Mouse (Mus musculus): ENCODE results near the gene Lst1. TPM values are rescaled to one million over a fixed set of nuclear protein-coding genes. Genes with fewer than 3 reads are reported as not detected.

Gene Lst1
- total RNA-seq, 1 experiment from 2014 or later: 44.3 TPM

DNA sequence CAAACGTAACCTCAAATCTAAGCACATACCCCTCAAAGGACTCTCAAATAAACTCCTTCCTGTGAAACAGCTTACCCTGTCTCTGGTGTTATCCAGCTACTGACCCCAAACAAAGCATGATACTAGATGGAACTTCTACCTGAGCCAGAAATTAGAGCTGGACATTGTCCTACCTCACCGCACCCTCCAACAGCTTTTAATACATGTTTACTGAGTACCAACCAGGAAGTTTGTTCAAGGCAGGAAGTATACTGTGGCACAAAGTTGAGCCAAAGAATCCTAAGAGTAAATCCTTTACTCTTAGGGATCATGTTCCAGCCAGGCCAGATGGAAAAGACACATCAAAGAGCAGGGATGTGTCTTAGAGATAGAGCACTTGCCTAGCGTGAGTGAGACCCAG, 22.4 kb upstream of the Lst1 start:
- ATAC-seq (replicated peaks; ENCODE audit: low read depth, poor library complexity, severe bottlenecking): no peak

DNA sequence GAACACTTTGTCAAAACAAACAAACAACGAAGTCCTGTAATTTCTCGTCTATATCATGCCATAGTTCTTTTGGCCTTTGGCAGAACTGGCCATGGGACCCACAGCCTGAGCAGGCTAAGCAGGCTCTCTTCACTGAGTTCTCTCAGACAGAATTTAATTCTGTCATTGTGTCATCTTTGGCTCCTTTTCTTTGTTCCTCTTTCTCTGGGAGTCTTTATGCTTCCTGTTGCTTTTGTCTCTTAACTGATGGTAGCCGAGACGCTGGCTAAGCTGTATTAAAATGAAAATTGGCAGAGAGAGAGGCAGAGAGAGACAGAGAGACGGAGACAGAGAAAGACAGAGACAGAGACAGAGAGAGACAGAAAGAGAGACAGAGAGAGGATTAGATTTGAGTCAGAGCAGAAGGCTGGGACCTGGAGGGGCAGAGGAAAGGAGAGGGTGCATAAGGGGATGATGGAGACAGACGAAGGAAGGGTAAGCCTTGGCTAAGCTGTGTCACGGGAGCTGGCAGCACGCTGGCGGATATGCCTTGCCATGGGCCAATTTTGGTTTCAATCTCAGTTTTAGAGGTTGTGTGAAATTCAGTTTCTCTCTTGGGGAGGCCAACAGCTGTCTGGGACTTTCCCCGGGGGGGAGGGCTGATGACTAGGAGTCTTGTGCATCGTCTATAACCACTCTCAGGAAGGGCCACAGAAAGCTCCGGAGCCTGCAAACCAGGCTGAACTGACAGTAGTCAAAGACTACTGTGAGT, 21.7 kb upstream of the Lst1 start:
- ATAC-seq (replicated peaks; ENCODE audit: low read depth, poor library complexity, severe bottlenecking): peak; percentile 72

DNA sequence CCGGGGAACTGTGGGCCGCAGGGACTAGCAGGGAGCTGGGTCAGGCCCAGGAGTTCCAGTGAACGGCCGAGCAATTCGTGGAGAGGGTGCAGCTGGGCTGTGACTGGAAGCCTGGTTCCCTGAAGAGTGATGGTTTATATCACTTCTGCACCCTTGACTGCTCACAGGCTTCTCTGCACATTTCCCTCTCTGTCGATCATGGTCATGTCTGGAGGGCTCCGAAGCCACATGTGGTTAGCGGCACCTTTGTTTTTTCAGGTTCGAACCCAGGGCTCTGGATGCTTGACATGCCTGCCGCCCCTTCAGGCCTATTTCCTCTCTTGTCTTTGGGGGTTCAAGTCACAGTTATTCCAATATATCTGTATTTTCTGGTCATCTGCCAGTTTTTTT, 17.1 kb upstream of the Lst1 start:
- no peak for ATAC-seq (replicated peaks; ENCODE audit: low read depth, poor library complexity, severe bottlenecking)

DNA sequence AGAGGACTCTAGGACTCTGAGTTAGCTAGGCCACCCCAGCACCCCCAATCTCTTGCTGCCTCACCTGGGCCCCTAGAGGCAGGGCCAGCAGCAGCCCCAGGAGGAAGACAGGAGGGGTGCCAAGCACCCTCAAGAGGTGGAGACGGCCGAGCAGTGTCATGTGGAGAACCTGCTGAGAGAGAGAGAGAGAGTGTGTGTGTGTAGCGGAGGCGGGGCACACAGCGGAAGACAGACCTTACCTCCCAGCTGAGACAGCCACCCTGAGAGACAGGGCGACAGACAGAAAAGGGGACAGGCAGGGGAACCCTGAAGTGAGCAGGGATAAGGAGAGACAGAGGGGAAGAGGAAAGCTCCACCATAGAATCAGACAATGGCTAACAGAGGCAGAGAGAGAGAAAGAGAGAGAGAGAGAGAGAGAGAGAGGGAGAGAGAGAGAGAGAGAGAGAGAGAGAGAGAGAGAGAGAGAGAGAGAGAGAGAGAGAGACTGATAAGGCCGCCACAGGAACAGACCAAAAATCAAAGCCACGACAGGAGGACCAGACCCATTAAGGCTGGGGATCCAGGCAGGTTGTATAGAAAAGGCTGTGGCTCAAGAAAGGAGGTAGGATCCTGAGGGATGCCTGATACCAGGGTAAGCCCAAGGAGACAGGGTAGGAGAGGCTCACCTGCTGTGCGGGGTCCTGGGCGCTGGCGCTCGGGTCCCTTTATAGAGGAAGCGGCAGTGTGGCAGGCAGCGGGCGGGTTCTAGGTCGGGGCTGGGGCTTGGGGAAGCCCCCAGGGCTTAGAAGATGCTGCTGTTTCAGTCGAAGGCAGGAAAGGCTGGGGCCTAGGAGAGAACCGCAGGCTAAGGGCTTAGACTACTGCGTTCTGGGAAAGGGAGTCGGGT, 16.5 kb upstream of the Lst1 start, which contains the start of gene Lta:
Gene Lta (minus strand): TSS at position 858 of the 886 bp plus-strand sequence.
- ATAC-seq (replicated peaks; ENCODE audit: low read depth, poor library complexity, severe bottlenecking): no peak

DNA sequence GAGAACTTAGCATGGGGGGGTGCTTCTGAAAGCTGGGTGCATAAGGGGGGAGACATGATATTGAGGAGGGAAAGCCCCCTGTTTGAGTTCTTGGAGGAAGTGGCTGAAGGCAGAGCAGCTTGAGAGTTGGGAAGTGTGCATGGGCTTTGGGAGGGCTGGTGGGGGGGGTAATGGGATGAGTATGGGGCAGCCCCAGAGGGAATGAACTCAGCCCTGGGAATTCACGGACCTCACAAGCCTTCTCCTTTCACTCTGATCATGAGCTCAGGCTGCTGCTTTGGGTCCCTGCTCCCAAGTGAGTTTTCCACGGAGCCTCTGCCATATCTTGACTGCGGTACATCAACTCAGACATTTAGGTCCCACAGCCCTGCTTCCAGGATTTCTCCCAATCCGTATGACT, 14.2 kb upstream of the Lst1 start:
- ATAC-seq (replicated peaks; ENCODE audit: low read depth, poor library complexity, severe bottlenecking): no peak

DNA sequence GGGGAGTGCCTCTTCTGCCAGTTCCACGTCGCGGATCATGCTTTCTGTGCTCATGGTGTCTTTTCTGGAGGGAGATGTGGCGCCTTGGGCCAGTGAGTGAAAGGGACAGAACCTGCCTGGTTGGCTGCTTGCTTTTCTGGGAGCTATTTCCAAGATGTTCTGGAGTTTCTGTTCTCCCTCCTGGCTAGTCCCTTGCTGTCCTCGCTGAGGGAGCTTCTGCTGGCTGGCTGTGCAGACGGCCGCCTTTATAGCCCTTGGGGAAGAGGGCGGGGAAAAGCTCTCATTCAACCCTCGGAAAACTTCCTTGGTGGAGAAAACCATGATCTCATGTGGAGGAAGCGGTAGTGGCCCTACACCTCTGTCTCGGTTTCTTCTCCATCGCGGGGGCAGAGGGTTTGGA, 13.5 kb upstream of the Lst1 start, which contains the start of gene Tnf:
Gene Tnf (minus strand): TSS at position 221 of the 400 bp plus-strand sequence.
- peak; percentile 60 for ATAC-seq (replicated peaks; ENCODE audit: low read depth, poor library complexity, severe bottlenecking)

DNA sequence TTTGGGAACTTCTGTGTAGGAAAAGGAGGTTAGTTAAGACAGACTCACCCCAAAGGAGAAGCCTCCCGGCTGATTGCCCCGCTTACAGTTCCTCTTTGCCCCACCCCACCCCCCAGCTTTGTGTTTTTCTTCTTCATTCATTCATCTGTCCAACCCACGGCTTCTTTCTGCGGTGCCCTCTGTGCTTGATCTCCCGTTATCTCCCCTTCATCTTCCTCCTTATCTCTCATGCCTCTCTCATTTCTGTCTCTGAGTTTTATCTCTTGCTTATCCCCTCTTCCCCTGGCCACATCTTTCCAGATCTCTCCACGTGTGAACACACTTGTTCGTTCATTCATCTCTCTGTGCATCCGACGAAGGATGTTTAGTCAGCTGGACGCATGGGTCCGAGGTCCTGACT, 12.9 kb upstream of the Lst1 start:
- ATAC-seq (replicated peaks; ENCODE audit: low read depth, poor library complexity, severe bottlenecking): no peak

DNA sequence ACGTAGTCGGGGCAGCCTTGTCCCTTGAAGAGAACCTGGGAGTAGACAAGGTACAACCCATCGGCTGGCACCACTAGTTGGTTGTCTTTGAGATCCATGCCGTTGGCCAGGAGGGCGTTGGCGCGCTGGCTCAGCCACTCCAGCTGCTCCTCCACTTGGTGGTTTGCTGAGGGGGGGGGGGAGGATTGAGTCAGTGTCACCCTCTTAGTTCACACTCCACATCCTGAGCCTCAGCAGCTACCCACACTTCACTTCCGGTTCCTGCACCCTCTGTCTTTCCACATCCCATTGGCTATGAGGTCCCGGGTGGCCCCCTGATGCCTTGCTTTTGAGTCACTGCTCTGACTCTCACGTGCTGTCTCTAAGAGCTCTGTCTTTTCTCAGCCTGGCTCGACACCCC, 12.2 kb upstream of the Lst1 start:
- peak; percentile 77 for ATAC-seq (replicated peaks; ENCODE audit: low read depth, poor library complexity, severe bottlenecking)

DNA sequence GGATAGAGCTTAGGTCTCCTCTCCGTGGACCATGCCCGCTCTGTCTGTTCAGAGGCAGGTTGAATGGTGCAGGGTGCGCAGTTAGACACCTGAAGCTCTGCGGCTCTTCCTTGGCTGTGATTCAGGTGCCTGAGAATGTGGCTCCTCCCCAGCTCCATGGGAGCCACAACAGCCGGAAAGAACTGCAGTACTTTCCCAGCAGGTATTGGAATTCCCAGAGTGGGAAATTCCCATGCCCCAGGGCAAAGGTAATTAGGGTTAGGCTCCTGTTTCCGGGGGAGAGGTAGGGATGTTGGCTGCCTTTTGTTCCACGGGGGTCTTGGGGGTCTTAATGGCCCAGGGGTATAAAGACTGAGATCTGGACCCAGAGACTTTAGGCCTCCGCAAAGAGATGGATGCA, 10.7 kb upstream of the Lst1 start:
- no peak for ATAC-seq (replicated peaks; ENCODE audit: low read depth, poor library complexity, severe bottlenecking)

DNA sequence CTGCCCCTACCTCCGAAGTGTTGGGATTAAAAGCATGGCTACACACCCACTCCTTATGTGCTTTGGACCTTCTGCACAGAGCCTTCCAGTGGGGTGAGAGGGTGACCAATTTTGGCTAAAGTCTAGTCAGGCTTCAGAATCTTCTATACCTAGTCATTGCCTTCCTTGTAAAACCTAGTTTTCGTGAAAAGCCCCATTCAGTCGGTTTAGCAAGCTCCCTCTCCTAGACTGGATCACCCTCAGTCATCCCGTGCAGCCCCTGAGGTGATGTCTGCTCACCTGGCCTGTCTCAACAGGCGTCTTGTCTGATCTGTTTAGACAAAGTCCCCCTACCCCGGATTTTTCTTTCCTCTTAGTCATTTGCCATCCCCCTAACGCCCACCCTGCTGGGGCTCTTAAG, 9.8 kb upstream of the Lst1 start:
- ATAC-seq (replicated peaks; ENCODE audit: low read depth, poor library complexity, severe bottlenecking): no peak

DNA sequence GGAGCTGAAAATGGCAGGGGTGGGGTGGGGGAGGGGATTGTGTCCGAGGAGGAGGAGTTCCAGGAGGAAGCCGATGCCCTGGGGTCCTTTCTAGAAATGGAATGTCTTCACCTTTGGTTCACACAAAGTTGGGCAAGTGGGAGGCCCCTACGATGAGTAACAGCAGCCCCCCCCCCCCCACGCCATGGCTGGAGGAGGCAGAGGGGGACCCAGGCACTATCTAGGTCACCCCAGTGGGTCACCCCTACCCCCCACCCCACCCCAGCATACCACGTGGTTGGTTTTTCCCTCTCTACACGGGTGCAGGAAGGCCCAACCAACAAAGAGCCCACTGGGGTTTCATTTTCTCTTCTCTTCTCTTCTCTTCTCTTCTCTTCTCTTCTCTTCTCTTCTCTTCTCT, 8.9 kb upstream of the Lst1 start:
- ATAC-seq (replicated peaks; ENCODE audit: low read depth, poor library complexity, severe bottlenecking): no peak

DNA sequence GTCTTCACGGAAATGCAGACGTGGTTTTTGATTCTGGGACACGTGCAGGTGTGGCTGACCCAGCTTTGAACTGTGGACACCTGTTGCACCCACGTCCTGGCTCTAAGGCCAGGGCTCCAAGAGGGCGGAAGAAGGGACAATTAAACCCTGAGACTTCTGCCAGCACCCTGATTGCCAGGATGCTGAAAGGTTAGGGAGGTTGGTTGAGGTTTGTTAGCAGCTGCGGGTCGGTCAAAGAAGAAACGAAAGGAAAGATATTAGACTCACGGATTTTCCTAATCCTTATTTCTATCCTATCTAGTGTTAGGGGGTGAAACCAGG, 8.0 kb upstream of the Lst1 start:
- no peak for ATAC-seq (replicated peaks; ENCODE audit: low read depth, poor library complexity, severe bottlenecking)

DNA sequence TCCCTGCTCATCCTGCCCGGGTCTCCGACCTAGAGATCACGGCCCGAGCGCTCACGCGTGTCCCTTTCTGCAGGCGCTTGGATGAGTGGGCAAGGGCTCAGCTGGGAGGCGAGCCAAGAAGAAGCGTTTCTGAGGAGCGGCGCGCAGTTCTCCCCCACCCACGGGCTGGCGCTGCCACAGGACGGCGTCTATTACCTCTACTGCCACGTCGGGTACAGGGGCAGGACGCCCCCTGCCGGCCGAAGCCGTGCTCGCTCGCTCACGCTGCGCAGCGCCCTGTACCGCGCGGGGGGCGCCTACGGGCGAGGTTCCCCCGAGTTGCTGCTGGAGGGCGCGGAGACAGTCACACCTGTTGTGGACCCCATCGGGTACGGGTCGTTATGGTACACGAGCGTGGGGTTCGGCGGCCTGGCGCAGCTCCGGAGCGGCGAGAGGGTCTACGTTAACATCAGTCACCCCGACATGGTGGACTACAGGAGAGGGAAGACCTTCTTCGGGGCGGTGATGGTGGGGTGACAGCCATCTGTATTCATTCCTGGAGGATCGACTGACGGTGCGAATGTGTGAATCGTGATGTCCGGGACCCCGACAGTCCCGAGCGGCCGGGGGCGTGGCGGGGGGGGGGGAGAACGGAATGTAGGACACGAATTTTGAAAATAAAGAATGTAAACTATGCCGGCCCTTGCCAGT, 7.5 kb upstream of the Lst1 start:
- peak; percentile 75 for ATAC-seq (replicated peaks; ENCODE audit: low read depth, poor library complexity, severe bottlenecking)

DNA sequence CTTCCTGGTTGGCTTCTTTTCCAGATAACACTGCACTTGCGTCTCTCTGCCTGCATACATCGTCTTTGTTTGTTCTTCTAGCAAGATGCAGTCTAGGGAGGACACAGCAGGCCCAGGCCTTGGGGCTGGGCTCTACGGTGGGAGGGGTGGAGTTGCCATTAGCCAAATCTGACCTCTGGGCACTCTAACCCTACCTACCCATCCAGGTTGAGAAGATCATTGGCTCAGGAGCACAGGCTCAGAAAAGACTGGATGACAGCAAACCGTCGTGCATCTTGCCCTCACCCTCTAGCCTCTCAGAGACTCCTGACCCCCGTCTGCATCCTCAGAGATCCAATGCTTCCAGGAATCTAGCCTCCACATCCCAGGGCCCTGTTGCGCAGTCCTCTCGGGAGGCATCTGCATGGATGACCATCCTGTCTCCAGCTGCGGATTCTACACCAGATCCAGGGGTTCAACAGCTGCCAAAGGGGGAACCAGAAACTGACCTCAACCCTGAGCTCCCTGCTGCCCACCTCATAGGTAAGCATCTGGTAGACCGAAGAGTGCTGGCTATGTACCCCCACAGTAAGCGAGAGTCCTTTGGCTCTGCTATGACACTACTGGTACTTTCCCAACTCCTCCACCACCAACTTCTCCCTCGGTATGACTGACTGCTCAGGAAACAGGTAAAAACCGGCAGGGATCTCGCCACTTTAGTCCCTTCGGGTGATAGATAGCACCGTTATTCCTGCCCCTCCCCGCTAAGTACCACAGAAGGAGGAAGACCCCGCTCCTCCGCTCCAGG, 6.8 kb upstream of the Lst1 start:
- ATAC-seq (replicated peaks; ENCODE audit: low read depth, poor library complexity, severe bottlenecking): no peak

DNA sequence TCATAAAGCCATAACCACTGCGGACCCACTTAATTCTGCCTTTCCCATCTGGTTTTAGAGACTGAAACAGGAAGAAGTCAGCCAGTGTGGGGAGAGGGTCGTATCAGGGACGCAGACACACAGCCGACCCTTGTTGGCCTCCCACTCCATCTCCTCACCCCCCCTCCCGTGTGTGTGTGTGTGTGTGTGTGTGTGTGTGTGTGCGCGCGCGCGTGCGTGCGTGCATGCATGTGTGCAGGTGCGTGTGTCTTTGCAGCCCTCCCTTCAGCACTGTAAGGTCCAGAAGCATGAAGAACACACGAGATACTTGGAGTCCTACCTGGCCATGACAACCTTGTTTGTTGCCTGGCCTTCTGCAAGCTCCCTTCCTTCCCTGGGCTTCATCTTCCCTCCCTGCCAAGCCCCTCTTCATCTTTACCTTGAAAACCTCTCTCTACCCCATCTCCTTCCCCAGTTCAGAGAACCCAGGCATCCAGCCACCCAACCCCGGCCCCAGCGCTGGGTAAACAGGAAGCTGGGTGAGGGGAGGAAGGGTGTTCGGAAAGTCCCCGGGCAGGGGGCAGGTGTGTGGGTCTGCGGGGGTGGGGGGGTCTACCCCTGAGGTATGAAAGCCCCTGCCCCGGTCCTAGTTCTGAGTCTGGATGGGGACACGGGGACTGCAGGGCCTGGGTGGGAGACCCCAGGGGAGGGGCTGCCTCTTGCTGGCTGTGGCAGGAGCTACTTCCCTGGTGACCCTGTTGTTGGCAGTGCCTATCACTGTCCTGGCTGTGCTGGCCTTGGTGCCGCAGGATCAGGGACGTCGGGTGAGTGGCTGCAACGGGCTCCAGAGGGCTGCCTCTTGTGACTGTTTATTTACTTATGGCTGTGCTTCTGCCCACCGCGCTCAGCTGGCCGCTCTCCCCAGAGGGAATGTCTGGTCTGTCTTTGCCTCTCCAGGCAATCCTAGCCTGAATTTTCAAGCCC, 5.9 kb upstream of the Lst1 start, which contains the start of gene Ltb:
Gene Ltb (plus strand): TSS at position 559 of the 963 bp plus-strand sequence.
- no peak for ATAC-seq (replicated peaks; ENCODE audit: low read depth, poor library complexity, severe bottlenecking)

DNA sequence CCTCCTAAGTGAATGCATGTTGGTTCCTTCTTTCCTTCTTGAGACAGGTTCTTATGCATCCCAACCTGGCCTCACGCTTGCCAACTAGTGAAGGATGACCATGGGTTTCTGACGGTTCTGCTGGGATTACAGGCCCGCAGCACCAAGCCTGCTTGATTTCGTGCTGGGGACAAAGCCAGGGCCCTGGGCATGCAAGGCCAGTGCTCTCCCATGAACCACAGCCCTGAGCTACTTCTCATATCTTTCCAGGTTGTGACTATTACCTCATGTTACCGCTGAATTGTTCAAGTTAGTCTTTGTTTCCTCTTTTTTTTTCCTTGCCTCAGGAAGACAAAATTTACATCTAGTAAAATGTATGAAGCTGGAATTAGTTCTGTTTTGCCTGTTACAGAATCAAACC, 4.7 kb upstream of the Lst1 start:
- 0 out of 2 replicates have a peak, but pooled peaks have one; percentile 15 for ATAC-seq (replicated peaks; ENCODE audit: low read depth, poor library complexity, severe bottlenecking)

DNA sequence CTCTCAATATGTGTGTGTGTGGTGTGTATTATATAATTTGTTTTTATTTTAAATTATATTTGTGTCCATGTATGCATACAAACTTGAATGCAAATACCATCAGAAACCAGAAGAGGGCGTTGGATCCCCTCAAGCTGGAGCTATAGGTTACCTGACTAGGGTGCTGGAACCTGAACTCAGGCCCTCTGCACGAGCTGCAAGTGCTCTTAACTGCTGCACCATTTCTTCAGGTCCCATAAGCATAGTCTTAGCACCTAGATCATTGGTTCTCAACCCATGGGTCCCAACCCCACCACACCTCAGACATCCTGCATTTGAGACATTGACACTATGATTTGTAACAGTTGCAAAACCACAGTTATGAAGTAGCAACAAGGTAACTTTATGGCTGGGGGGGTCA, 3.5 kb upstream of the Lst1 start:
- no peak for ATAC-seq (replicated peaks; ENCODE audit: low read depth, poor library complexity, severe bottlenecking)

DNA sequence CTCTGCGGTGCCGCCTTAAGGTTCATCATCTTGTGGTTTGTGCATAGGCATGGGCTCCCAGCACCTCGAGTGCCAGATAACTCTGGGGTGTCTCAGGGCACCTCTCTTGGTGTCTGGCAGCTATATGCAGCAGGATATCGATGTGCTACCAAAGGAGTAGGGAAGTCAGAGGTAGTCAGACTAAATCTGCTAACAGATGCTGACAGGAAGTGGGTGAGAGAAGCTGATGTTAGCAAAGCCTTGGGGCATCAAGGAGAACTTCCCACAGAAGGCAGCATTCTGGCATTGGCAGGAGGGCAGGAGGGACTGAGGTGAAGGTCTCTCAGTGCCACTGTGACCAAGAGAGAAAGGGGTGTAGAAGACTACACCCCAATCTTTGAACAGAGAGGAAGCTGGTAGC, 1.9 kb upstream of the Lst1 start:
- peak; percentile 20 for ATAC-seq (replicated peaks; ENCODE audit: low read depth, poor library complexity, severe bottlenecking)

DNA sequence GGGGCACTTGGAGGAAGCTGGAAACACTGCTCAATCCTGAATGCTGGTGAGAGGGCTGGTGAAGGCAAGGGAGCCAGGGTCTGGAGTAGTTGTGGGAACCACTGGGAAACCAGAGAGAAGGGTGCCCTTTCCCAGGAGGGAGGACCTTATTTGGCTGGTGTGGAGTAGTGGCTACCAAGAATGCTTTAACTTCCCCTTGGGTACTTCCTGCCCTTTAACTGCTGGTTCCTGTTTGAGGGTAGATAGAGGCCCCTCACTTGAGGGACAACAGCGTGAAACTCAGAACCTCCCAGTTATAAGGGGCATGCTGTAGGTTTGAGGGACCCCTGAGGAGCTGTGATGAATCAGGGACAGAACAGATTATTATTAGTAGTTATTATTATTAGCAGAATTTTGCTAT, 947 bp upstream of the Lst1 start:
- ATAC-seq (replicated peaks; ENCODE audit: low read depth, poor library complexity, severe bottlenecking): peak; percentile 50

Measured in common myeloid progenitor, adult 5-6 weeks (primary cell).